Mouse (Mus musculus): ENCODE data around the gene Zdhhc21.

DNA sequence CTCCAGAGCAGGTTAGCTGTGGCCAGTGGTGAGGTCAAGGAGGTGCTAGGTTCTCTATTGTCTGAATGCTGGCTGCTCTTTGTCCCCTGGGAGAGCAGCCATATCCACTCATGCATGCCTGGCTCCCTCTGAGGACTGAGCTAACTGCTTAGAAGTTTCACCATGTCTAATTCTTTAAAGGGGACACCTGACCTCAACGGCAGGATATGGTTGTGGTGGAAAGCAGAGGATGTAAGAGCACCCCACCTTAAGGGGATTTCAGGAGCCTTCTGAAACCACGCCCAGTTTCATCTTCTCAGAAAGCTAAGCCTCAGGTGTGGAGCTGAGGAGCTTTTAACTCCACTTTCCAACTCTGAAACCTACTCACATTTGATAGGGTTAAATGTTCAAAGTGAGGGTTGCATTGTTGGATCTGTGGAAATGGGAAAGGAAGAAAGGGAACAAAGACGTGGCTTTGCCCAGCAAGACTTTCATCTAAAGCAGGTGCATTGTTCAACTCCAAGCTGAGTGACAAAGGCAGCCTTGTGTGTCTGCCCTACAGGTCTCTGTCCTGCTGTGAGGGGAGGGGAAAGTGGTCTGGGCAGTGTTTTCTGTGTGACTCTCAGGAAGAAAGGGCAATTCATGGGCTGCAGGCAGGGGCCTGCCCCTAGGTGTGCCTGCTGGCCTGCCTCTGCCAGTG, 104.0 kb downstream of the Zdhhc21 start:
- no peak for TF ChIP-seq POLR2A (IDR thresholded peaks at IDR 0.05; ENCODE audit: extremely low read depth, insufficient read depth, low read length)
- TF ChIP-seq CTCF (IDR thresholded peaks at IDR 0.05; ENCODE audit: extremely low read depth, insufficient read depth, low read length) = no peak
